Mouse (Mus musculus) left cerebral cortex, adult 11 months (tissue): ENCODE measurements around the gene Smarcd3.

Source experiments
- DNase-seq: peaks from one replicate; pipeline ENCODE4 v3.0.0; 2022; ENCODE audit warnings: low spot score

Gene Smarcd3

DNA sequence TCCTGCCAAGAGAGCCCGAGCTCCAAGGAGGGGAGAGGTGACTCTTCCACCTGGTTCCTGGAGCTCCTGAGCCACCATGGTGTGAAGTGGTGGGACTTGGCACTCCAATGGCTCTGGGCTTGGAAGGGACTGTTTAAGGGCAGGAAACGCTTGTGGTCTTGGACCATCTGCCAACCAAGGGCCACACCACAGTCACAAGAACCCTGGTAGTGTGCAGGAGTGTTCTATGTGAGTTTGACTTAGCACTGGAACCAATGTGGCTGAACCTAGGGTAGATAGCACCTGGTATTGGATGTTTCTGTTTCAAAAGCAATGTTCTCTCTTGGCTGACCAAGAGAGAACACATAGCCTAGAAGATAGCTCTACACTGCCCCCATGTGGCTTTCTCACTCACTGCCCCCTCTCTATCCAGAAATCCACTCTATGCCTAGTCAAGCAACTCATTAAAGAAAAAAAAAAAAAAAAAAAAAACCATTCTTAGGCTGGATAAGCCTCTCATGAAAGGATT, 26.9 kb downstream of the Smarcd3 start:
- DNase-seq: no peak

DNA sequence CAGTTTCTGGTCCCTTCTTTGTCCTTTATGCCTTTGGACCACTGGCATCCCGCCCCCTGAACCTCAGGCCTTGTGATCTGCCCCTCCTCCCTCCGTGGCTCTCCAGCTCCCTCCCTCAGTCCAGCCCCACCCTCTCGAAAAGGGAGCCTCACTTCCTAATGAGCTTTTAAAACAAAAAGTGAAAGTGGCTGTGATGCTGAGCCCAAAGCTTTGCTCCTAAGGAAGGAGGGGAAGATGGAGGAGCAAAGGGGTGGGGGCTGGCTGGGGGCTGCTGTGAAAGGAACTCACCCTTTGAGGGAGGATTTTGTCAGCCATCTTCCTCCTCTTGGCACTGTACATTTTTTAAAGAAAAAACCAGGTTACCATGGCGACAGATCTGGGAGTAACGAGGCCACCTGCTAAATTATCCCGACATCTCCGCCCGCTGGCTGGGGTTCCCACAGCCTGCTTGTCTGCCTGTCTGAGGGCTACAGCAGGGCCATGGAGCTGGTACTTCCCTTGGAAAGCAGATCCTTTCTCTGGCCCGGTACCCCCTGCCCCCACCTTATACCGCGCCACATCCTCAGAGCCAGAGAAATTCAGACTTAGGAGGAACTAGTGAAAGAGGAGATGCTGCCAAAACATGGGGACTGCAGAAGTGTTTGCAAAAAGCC, 27.6 kb downstream of the Smarcd3 start:
- no peak for DNase-seq

- no peak for DNase-seq
These were observed 28.3 kb downstream of the Smarcd3 start for GRCm38 (mm10) chr5:24595786-24596380.

DNA sequence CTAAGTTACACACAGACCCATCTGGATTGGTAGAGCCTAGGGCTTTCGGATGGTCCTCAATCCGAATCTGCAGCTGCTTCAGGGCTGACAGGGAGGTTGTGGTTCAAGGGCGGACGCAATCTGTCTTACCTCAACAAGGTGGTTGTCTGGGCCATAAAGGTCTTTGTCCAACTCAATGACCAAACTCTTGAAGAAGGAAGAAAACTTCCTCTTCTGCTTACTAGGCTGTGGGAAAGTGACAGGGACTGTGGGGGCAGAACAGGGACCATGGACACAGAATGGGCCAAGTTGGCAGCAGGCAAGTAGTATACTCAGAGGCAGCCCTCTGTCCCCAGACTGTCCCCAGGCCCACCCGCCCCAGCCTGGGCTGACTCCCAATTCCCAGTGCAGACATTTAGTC, 28.9 kb downstream of the Smarcd3 start:
- no peak for DNase-seq

DNA sequence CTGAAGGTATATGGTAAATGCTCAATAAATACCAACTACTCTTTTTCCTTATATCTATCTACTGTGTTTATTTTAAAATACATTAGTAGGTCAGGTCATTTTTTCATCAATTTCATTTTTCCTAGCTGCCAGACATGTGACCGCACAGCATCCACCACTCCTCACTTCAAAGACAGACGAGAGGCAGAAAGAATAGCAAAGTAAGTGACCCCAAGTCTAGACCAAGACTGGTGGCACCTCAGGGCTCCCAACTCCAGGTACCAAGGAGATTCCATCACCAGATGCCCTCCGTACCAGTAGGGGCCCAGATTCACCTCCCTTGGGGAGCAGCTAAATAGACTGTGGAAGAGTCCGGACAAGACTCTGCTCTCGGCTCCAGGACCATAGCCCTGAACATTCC, 29.9 kb downstream of the Smarcd3 start:
- DNase-seq: no peak

- DNase-seq: no peak
These were observed 30.3 kb downstream of the Smarcd3 start for GRCm38 (mm10) chr5:24593928-24594327.

DNA sequence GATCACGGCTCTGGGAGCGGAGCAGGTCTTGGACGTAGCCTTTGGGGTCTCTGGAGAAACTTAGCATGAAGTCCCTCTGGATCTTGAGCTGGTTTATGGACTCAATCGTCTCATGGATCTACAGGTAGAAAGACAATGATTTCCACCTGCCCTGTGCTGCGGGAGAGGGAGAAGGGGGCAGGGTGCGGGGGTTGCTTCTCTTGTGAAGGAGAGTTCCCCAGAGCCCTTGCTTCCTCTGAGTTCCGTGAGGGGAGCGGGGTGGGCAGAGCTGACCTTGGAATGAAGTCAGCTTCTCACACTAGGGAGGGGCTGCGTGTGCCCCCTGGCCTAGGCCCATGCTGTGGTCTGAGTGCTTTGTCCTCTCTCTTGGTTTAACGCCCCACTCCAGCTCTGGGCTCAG, 31.0 kb downstream of the Smarcd3 start:
- DNase-seq: no peak

- DNase-seq: no peak
These were observed 31.6 kb downstream of the Smarcd3 start for GRCm38 (mm10) chr5:24592471-24593160.

- DNase-seq: no peak
These were observed 32.3 kb downstream of the Smarcd3 start for GRCm38 (mm10) chr5:24591796-24592470.

DNA sequence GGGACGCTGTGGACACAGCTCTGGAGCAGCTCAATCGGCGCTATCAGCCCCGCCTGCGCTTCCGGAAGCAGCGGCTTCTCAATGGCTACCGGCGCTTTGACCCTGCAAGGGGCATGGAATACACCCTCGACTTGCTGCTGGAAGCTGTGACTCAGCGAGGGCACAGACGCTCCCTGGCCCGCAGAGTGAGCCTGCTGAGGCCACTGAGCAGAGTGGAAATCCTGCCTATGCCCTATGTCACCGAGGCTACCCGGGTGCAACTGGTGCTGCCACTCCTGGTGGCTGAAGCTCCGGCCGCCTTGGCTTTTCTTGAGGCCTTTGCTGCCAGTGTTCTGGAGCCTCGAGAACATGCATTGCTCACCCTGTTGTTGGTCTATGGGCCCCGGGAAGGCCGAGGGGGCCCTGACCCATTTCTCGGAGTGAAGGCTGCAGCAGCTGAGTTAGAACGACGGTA, 32.9 kb downstream of the Smarcd3 start:
- no peak for DNase-seq

DNA sequence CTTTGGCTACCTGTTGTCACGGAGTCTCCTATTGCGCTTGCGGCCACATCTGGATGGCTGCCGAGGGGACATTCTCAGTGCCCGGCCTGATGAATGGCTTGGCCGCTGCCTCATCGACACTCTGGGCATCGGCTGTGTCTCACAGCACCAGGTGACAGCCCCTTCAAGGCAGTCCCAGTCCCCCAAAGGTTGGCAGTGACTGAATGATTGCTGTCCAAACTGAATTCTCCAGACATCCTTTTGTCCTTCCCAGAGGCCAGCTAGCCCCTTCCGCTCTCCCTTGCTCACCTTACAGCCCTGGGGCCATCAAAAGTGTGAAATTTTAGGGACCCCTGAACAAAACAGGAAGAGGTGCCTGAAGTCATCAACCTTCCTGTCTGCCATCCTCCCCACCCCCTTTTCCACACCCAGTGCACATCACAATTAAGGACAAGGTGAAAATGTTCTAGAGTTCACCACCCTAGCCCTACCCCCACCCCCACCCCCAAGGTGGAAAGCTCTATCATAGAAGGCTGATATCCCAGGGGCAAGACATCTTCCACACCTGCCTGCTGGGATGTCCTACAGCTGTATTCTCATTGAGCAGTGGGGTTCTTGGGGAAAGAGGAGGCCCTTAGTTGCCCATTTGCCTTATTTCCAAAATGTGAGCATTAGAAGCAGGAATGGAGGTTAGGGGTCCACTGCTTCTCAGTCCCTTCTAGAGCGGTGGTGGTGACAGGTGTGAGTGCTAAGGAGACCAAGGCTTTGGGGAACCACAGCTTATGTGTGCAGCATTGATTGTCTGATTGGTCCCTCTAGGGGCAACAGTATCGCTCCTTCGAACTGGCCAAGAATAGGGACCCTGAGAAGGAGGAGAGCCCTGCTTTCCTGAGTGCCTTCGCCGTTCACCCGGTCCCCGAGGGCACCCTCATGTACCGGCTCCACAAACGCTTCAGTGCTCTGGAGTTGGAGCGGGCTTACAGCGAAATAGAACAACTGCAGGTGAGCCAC, 34.4 kb downstream of the Smarcd3 start:
- no peak for DNase-seq

DNA sequence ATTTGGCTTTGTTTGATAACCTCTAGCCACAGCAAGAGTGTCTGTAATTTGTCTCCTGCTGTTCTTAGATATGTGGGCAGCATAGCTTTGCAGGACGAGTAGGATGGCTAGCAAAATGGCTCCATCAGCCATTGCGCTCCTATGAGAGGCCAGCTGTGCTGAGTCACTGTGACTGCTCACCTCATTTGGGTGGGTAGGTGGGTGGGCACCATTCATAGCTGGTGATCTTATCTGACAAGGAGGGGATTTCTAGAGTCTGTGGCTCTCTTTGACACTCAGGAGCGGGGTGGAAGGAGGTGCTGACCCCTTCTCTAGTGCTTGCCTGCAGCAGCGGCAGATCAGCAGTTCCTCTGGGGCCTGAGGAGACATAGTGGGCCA, 37.0 kb downstream of the Smarcd3 start:
- DNase-seq: no peak

DNA sequence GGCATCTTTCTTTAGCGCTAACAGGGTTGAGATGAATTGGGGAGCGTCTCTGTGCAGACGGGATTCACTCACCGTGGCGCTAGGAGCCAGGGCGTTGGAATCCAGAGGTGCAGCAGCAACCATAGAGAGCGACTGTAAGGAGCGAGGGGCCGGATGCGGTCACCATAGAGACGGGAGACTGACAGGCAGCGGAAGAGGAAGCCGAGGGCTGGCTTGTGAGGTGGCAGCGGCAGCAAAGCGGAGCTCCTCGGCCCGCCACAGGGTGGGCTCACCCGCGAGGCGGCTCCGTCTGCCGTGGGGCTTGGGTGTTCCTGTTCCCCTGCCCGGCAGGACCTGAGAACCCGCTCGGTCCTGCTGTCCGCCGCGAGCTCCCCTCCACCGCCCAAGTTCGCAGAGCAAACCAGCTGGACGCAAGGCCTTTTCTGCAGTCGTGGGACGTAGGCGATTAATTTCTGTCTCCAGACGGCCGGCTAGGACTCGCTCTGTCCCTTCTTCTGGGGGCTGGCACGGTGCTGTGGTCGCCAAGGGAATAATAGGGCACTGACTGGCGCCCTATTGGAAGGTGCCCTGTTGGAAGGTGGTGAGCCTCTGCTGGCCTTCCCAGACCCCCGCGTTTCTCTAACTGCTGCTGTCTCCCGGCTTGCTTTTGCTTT, 37.5 kb downstream of the Smarcd3 start, which contains the start of gene Chpf2:
Chpf2 (plus strand) TSS at position 195 of the 653 bp plus-strand sequence.
- no peak for DNase-seq

DNA sequence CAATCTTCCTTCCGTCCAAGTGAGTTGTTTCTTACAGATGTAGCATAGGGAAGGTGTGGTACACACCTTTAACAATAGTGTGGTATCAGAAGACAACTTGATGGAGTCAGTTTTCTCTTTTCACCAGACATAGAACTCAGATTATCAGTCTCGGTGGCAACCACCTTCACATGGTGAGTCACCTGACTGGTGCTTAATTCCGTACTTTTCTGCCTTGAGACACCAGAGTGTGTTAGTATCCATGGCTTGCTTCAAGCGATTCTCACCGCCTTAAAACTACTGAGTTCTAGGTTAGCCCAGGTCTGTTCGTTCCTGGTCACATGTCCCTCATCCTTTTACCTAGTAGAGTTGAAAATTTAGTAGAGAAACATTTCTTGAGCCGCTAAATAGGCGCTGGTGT, 38.1 kb downstream of the Smarcd3 start:
- no peak for DNase-seq

- DNase-seq: no peak
These were observed 45.9 kb downstream of the Smarcd3 start for GRCm38 (mm10) chr5:24578109-24578963.

DNA sequence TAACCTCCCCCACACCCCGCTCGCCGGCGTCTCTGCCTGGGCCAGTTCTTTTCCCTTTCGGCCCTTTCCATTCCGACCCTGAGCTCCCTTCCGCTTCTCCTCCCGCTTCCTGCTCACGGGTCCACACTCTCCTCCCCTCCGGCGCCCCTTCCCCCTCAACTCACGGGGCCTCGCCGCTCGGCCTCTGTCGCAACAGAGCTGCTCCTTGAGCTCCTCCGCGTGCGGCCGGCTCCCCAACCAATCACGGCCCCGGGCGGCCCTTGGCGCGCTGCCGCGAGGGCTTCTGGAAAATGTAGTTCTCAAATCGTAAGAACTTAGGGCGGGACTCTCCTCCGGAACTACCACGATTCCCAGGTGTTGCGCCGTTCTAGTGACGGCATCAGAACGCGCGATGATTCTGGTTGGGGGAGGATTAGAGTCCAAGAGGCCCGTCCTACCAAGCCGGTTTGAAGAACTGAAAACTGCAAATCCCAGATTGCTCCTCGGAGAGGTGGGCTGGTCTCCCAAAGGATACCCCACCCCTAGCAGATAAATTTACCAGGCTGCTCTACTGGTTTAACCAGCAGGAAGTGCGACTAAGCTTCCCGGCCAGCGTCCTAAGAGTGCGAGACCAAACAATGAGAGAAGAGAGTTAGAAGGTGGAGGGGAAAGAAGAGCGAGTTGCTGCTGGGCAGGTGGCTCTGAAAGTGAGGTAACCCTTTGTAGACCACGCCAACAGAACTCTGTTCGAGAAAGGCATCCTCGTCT, 46.9 kb downstream of the Smarcd3 start, which contains the start of gene Abcf2:
Abcf2 (minus strand) TSS at position 285 of the 747 bp plus-strand sequence.
- peak; percentile 100 for DNase-seq

- DNase-seq: no peak
These were observed 47.4 kb downstream of the Smarcd3 start for GRCm38 (mm10) chr5:24576801-24577182.

DNA sequence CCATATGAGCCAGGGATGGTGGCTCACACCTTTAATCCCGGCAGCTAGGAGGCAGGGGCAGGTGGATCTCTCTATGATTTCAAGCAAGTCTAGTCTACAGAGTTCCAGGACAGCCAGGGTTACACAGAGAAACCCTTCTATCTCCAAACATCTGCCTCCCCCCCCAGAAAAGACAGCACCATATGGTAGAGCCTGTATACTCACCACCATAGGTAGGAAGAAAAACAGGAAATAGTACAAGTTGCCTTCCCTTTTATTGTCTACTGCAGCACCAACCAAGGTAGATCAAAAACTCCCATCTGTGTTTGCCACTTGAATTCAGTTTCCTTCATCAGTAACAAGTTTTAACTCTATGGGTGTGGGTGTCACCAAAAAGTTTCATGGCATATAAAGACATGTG, 48.3 kb downstream of the Smarcd3 start:
- no peak for DNase-seq

GRCm38 (mm10) chr5:24556709-24557108, 67.5 kb downstream of the Smarcd3 start, which contains the start of gene 4931409K22Rik:
Gene 4931409K22Rik (minus strand): TSS chr5:24556809.
- DNase-seq: no peak
